Mouse (Mus musculus) bone marrow, adult 2 months (tissue): ENCODE measurements around the gene Gpkow. TPM values are rescaled to one million over a fixed set of nuclear protein-coding genes. Genes with fewer than 3 reads are reported as not detected.

Experiments used
- H3K27ac ChIP-seq: fragments of 200-500 bp; 2 replicates; pipeline ENCODE4 v1.5.1; 2012; ENCODE audit warnings: low read depth, mild to moderate bottlenecking, control low read depth, inconsistent platforms, low read length; ENCODE audit not compliant: control insufficient read depth, poor library complexity, insufficient read depth
- H3K4me1 ChIP-seq: fragments of 200-500 bp; 2 replicates; pipeline ENCODE4 v1.6.1; 2011; ENCODE audit warnings: low read length; ENCODE audit not compliant: control insufficient read depth, insufficient read depth
- H3K4me3 ChIP-seq: fragments of 200-500 bp; replicated peaks from 2 replicates; pipeline ENCODE3; 2011; ENCODE audit warnings: mild to moderate bottlenecking, low read depth, low read length, control low read depth; ENCODE audit not compliant: control insufficient read depth
- CTCF ChIP-seq: fragments of 200-500 bp; IDR thresholded peaks from 2 replicates; pipeline ENCODE4 v1.5.1; 2011; ENCODE audit warnings: low read length, control low read depth; ENCODE audit not compliant: control insufficient read depth, insufficient read depth
- POLR2A ChIP-seq: fragments of 200-500 bp; IDR thresholded peaks from 2 replicates; pipeline ENCODE4 v1.6.1; 2011; ENCODE audit warnings: low read depth, mild to moderate bottlenecking, control low read depth, low read length, borderline replicate concordance; ENCODE audit not compliant: control insufficient read depth
- WGBS: fragments of 180-500 bp; shearing (Covaris S2); methylation state at CpG from one replicate; pipeline ENCODE4 v1.1.7; 2018; 5-methylcytosine and 5-hydroxymethylcytosine counted together
- polyA plus RNA-seq: library from polyadenylated mRNA; stranded (reverse); fragments of >200 nt; gene quantifications from 2 replicates; pipeline ENCODE4 v1.2.4, GENCODE M21; 2011; ENCODE audit warnings: low replicate concordance; ENCODE audit not compliant: missing spikeins, insufficient read depth, insufficient read length

Gene Gpkow
- polyA plus RNA-seq, result 17.6 and 19.1 TPM in 2 replicates

- no peak for TF ChIP-seq CTCF
- peak; percentile 67; the same call in 1 of the 2 replicates for TF ChIP-seq POLR2A
- Histone ChIP-seq H3K4me1 (no peaks in the 10 kb centered on the region), H3K4me3 (peak within 1 kb of the TSS; percentile 86), H3K27ac (peak within 1 kb of the TSS; percentile 70)
- WGBS, result 7% methylated on average over 33 of the region's 33 CpGs
Measured at GRCm38 (mm10) chrX:7696954-7697381, at the start of gene Gpkow. Gpkow (plus strand) TSS chrX:7697131.

- WGBS, result 17% methylated on average over 25 of the region's 25 CpGs
- Histone ChIP-seq H3K27ac (peak overlapping the region; percentile 97), H3K4me3 (peak overlapping the region; percentile 58), H3K4me1 (peaks cover 3% of the 10 kb centered on the region; the same call in 1 of the 2 replicates)
- TF ChIP-seq POLR2A, result peak; percentile 63; the same call in 1 of the 2 replicates
- peak; percentile 41; the same call in 1 of the 2 replicates for TF ChIP-seq CTCF
Measured at GRCm38 (mm10) chrX:7648671-7649304, 48.1 kb upstream of the Gpkow start.

GRCm38 (mm10) chrX:7657221-7657639 lies 39.7 kb upstream of the Gpkow start, which contains the start of gene Prickle3:
Prickle3 (plus strand) TSS chrX:7657260.
- no peaks in the 10 kb centered on the region; the same call in 1 of the 2 replicates for H3K4me1 ChIP-seq
- TF ChIP-seq CTCF, result no peak
- peak; percentile 53; the same call in 1 of the 2 replicates for TF ChIP-seq POLR2A
- peak within 1 kb of the TSS; percentile 36 for H3K27ac ChIP-seq
- 16% methylated on average over 26 of the region's 26 CpGs for WGBS
- peak within 1 kb of the TSS; percentile 71 for H3K4me3 ChIP-seq

- peak overlapping the region; percentile 10; the same call in 1 of the 2 replicates for H3K27ac ChIP-seq
- no peak for TF ChIP-seq CTCF
- TF ChIP-seq POLR2A, result no peak
- no peaks in the 10 kb centered on the region for H3K4me1 ChIP-seq
- 29% methylated on average over 15 of the region's 15 CpGs for WGBS
- H3K4me3 ChIP-seq, result peak overlapping the region; percentile 37
Measured at GRCm38 (mm10) chrX:7658031-7658784, 38.7 kb upstream of the Gpkow start.

- 69% methylated on average over 11 of the region's 11 CpGs for WGBS
- no peak overlapping the region for H3K4me3 ChIP-seq
- no peak overlapping the region; the same call in 1 of the 2 replicates for H3K27ac ChIP-seq
- no peaks in the 10 kb centered on the region; the same call in 1 of the 2 replicates for H3K4me1 ChIP-seq
- no peak for TF ChIP-seq POLR2A
- no peak for TF ChIP-seq CTCF
Measured at GRCm38 (mm10) chrX:7658785-7659589, 37.9 kb upstream of the Gpkow start.

- H3K4me1 ChIP-seq, result no peaks in the 10 kb centered on the region; the same call in 1 of the 2 replicates
- 71% methylated on average over 4 of the region's 4 CpGs for WGBS
- no peak overlapping the region for H3K27ac ChIP-seq
- TF ChIP-seq POLR2A (no peak), CTCF (no peak)
- no peak overlapping the region for H3K4me3 ChIP-seq
Measured at GRCm38 (mm10) chrX:7661086-7661485, 35.8 kb upstream of the Gpkow start.

GRCm38 (mm10) chrX:7662936-7663335 lies 34.0 kb upstream of the Gpkow start:
- WGBS, result 73% methylated on average over 3 of the region's 3 CpGs
- H3K27ac ChIP-seq, result no peak overlapping the region
- H3K4me1 ChIP-seq, result no peaks in the 10 kb centered on the region; the same call in 1 of the 2 replicates
- no peak for TF ChIP-seq CTCF
- TF ChIP-seq POLR2A, result no peak
- H3K4me3 ChIP-seq, result no peak overlapping the region
